Mouse (Mus musculus) fibroblast of lung, adult 2 months (primary cell): ENCODE data around the gene Swt1.
A peak's percentile ranks its signal among the peaks of the same experiment; 100 is the strongest.
"Not testable (repeated sequence)": the region's sequence is repeated elsewhere in the genome, so short reads cannot be mapped to it uniquely, and the experiment has no call there.

Experiments used
- DNase-seq: peaks from one replicate; pipeline ENCODE4 v3.0.0-alpha.2; 2011; ENCODE audit warnings: low read depth

Swt1 gene

DNA sequence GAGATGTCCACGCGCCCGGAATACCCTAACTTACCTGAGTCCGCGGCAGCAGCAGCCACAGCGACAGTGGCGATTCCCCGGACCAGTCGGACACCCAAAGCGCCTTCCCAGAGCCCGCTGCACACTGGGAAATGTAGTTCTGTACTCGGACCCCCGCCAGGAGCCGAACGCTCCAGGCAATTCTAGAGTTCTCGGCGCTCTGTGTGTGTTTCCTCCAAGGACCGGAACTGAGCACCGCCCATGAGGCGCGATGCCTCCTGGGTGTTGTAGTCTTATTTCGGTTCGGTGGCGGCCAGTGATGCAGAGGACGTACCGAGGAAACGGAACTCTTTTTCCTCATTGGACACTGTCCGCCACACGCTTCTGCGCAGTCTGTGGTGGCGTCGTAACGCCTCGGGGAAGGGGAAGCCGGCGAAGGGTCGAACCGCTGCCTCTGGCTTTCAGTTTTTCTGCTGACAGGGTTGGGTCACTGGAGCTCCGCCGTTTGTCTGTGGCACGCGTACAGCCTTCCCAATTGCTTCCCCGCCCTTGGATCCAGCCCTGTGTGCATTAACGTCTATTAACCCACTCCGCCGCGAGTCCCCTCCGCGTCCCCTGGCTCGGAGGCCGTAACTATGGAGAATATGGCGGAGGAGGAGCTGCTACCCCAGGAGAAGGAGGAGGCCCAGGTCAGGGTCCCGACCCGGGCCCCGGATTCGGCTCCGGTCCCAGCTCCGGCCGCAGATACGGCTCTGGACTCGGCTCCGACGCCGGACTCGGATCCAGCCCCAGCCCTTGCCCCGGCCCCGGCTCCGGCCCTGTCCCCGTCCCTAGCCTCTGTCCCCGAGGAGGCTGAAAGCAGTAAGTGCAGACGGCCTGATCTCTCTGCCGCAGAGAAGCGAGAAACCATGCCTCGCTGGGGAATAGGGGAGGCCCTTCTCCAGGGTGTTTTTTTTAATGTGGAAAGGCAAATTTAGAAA, at the start of gene Swt1, which contains the start of gene Trmt1l:
Gene Swt1 (minus strand): TSS at position 193 of the 959 bp plus-strand sequence.
Gene Trmt1l (plus strand): TSS at position 280 of the 959 bp plus-strand sequence.
- peak; percentile 99 for DNase-seq

DNA sequence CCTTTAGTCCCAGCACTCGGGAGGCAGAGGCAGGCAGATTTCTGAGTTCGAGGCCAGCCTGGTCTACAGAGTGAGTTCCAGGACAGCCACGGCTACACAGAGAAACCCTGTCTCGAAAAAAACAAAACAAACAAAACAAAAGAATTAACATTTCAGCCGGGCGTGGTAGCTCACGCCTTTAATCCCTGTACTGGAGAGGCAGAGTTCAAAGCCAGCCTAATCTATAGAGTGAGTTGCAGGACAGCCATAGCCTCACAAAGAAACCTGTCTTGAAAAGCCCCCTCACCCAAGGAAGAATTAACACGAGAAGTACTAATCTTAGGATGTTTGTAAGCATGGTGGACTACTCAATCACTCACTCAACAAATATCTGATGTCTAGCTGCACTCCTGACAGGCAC, 44.1 kb upstream of the Swt1 start:
- not testable (repeated sequence) for DNase-seq

DNA sequence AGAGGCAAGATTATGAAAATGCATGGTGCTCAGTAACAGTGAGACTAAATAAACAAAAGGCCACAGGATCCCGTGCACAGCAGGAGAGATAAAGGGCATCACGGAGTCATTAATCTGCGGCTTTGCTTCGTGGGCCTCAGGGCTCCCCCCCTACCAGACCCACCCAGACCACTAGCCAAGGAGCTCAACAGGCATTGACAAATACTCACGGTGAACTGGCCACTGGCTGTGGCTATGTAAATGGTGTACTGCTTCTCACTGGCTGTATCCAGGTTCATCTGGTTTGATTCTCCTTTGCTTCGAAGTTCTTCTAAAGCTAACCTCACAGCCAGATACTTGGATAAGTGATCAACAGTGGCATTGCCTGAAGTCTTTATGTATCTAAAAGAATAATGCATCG, 43.2 kb upstream of the Swt1 start:
- DNase-seq: no peak

DNA sequence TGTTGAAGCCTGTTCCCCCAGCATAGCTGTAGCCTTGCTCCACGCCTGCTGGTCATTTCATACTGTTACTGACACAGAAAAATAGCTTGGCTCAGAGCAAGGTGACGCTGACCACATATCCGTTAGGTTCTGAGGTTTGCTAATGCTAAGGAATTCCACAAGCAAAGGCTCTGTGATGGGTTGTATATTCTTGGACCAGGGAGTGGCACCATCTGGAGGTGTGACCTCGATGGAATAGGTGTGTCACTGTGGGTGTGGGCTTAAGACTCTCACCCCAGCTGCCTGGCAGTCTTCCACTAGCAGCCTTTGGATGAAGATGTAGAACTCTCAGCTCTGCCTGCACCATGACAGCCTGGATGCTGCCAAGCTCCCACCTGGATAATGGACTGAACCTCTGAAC, 38.3 kb upstream of the Swt1 start:
- peak; percentile 18 for DNase-seq

DNA sequence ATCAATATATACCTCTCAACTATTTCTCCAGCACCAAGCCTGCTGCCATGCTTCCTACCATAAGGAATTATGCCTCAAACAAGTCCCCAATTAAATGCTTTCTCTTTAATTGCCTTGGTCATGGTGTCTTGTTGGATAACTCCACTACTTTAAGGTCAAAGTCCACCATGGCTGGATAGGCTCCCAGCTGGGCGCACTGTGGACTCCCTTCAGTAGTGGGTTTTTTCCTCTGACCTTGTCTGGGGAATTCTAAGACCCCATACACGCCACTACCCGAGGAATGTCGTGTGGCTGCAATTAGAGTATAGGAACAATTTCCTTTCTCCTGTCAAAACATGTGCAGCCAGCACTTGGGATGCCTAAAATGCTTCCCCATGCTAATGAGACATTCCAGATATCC, 36.7 kb upstream of the Swt1 start:
- DNase-seq: no peak

DNA sequence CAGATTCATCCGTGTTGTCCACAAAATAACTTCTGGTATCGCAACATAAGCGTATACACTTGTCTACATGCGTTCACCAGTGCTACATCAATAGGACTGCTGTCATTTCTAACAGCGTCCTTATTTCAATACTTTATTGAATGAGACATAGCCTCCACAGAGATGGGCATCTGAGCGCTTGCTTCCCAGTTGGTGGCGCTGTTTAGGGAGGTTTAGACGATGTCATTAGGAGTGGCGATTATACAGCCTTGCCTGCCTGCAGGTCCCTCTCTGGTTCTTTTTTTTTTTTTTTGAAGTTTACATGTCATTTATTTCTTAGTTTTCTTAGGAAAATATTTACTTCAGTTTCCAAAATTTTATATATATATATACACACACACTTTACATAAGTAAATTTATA, 33.0 kb upstream of the Swt1 start:
- DNase-seq: no peak

DNA sequence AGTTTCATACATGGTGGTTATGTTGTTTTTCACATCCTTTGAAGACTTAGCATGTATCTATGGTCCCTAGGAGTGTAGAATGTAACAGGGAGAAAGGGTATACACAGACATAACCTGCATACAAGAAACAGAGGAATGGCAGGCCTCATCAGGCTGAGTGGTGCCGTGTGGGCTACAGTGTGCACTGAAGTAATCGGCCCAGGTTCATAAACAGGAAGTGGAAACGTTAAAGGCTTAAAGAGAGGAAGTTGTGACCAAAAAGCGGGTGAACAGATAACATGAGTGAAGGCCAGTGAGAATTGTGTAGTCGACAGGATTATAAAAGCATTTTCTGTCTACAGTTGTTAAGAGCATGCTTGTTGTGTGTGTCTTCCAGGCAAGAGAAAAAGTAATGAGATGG, 28.8 kb upstream of the Swt1 start:
- DNase-seq: no peak

DNA sequence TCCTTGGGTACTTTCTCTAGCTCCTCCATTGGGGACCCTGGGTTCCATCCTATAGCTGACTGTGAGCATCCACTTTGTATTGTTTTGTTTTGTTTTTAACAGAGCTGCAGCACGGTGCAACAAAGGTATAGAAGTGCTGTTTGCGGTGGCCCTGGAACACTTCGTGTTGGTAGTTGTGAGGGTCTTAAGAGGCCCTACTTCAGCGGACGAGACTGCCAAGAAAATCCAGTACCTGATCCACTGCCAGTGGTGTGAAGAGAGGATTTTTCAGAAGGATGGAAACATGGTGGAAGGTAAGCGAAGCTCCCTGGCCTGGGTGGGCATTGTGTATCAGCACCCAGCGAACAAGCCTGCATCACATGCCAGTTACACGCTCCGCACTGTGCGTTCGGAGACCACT, 23.7 kb upstream of the Swt1 start:
- no peak for DNase-seq

DNA sequence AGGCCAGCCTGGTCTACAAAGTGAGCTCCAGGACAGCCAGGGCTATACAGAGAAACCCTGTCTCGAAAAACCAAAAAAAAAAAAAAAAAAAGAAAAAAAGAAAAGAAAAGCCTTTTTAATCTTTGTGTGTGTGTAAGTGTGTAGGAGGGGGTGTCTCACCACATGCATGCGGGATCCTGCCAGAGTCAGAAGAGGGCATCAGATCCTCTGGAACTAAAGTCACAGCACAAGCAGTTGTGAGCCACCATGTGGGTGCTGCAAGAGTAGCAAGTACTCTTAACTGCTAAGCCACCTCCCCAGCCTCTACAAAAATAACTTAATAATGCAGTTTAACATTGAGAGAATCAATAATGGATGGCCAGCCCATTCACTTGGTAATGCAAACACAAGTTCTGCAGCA, 22.6 kb upstream of the Swt1 start:
- DNase-seq: no peak

DNA sequence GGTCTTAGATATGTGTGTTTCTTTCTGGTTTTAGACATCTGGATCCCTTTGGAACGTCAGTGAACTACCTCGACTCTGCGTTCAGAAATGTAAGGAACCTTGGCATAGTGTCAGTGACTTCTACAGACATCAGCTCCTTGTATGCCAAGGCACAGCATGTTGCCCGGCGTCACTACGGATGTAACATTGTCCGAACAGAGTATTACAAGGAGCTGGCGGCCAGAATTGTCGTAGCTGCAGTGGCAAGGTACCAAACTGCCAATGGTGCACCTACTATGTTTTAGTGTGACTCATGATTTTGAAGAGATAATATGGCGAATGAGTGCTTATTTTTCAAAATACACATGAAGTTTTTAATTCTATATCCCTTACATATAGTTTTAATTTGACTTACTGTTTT, 21.6 kb upstream of the Swt1 start:
- no peak for DNase-seq

DNA sequence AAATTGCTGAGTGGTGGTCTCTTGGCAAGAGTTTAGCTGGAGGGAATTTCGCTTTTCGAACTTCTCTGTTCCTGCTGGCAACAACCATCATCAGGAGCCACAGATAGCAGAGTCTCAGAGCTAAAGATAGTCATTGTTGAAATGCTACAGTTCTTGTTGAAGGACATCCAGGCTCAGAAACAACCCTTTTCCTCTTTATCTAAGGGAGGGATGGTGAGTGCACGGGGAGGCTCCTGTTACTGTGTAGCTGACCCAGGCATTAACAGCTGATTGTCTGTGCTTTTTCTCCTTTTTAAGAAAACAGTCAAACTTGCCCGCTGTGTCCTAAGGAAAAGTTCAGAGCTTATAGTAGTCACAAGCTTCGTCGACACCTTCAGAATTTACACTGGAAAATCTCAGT, 7.2 kb upstream of the Swt1 start:
- no peak for DNase-seq

DNA sequence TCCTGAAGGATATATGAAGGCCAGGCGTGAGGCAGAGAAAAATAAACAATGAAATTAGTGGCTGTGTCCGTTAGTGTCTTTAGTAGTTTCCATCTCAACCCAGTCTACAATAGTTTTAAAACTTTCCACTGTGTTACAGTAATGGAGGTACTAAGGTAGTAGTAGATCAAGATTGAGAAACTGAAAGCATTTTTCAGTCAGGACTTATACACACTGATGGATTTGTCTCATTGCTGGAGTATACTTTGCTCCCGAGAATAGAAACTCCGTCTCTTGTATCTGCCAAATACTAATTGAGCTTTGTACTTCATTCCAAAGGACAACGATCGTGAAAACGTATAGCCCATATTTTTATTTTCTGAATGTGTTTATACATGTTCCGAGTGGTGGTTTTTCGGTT, 1.1 kb upstream of the Swt1 start:
- DNase-seq: peak; percentile 5

DNA sequence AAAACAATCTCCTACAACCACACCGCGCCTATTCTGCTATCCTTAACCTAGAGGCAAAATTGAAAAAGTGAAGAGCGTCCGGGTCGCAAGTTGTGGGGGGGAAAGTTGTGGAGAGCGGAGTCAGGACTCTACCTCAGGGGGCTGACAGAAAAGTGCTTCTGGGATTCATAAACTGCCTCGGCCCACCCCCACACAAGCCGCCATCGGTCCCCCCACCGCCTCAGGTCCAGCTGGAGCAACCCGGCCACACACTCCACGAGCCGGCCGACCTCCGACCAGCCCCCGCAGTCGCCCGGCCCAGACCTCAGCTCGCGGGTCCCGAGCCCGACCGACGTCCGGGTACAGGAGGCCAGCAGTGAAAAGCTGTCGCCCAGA, 380 bp downstream of the Swt1 start:
- peak; percentile 6 for DNase-seq

DNA sequence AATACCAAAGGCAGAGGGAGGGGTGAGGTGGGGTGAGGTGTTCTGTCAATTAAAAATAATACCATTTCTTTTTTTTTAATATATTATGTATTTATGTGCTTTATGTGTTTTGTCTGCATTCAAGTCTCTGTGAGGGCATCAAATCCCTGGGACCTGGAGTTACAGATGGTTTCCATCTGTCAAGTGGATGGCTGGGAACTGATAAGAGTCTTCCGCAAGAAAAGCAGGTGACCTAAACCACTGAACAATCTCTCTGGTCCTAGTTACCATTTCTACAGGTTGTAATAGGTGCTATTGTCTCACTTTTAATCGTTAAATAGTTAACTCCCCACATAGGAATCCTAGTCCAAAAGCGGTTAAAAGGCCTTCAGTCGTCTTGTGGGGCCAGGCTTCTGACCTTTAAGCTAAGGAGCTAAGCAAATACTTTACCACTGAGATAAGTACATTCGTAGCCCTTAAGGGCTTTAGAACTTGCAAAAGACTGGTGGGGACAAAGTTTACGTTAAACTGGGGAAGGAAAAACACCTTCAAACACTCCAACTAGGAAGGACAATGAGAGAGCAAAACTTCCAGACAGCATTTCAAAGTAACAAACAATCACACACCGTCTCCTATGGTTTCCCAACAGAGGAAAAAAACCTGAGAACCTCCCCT, 1.2 kb downstream of the Swt1 start:
- DNase-seq: no peak

DNA sequence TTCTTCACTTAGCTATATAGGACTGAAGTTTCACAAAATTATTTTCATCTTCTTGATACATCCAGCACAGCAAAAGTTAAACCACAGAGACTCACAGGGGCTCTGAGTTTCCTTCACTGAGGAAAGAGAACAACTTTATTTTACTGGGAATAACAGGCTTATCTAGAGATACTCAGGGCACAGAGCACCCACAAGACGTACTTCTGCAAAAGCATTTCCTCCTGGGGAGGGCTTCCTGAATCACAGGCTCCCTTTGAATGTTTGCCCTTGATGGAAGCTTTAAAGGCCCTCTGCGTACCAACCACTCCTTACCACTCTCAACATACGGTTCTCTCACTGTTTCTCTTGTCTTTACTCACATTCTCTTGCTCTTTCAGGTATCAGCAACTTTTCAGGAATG, 6.1 kb downstream of the Swt1 start:
- no peak for DNase-seq

DNA sequence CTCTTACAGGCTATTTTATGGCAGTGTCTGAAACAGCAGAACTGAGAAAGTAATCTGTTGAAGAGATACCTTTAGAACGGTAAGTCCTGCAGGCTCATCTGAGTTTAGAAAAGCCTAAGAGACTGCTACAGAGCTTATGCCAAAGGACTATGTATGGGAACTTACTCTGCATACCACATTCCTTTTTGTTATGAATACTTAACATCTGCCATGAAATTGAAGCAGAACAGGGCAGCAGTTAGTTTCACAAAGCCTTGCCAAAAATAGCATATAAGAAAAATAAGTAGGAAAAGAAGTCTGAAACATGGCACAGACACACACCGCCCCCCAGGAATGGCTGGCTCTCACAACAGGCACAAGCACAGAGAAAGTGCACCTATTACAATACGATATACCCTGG, 18.4 kb downstream of the Swt1 start:
- DNase-seq: no peak

DNA sequence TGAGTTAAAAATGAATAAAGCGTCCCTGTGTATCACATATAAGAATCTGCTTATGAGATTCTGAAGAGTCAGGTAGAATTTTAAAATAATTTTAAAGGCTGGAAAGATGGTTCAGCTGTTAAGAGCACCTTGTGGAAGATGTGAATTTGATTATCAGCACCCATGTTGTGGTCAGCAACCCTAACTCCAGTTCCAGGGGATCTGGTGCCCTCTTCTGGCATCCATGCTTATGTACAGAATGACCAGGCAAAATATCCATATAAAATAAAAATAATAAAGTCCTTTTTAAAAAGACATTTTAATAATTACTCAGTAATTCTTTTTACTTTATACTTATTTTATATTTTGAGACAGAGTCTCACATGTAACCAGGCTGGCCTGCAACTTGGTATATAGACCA, 38.2 kb downstream of the Swt1 start:
- peak; percentile 17 for DNase-seq

DNA sequence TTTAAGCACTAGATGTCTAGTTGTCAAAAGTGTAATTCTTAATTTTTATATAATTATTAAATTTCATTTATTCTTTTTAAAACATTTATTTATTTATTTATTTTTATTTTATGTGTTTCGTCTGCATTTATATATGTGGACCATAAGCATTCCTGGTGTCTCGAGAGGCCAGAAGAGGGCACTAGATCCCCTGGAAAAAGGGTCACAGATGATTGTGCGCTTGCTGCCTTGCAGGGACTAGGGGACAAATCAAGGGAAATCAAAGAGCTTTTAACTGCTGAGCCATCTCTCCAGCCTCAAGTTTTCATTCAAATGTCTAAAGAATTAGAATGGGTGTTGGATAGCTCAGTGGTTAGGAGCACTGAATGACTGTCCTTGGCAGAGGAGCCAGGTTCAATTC, 50.9 kb downstream of the Swt1 start:
- no peak for DNase-seq

DNA sequence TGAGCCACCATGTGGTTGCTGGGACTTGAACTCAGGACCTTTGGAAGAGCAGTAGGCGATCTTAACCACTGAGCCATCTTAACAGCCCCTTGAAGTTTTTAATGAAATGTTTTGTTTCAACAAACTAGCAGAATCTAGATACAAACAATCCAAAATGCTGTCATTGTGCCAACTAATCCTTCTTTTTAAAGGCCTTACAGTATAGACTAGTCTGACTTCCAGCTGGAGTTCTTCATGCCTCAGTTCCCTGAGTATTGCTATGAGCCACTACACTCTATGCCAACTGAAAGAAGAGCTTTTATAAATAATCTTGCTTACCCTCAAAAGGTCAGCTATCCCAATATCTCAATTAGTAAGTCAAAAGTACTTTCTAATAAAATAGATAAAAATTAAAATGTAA, 55.4 kb downstream of the Swt1 start:
- no peak for DNase-seq

DNA sequence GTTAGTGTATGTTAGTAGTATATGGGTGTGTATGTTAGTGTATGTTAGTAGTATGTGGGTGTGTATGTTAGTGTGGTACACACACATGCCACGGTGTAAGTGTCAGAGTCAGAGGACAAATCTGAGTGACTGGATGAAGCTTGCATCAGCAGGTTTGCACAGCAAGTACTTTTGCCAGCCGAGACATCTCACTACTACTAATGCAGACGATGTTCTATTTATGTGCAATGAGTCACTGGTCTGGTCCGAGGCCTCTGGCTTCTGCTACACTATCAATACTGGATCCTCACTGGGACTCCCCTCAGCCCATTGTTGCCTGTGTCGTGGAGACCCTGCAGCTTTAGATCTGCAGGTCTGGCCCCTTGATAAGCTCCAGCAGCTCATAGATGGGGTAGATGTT, 56.7 kb downstream of the Swt1 start:
- DNase-seq: no peak

DNA sequence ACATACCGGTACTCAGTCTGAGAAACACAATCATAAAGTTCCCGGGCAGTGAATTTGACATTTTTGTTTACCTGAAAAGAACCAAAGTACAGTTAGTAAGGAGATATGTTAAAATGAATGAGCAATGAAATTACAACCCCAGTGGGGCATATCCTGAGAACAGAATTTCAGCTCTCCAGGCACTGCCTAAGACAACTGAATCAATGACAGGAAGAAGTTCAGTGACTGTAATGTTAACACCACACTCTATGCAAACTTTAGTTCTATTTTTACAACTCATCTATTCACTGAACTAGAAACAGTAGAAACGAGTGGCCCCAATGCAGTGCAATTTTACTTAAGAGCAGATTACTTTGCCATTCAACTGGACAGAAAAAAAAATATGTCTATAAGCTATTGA, 57.7 kb downstream of the Swt1 start:
- no peak for DNase-seq

DNA sequence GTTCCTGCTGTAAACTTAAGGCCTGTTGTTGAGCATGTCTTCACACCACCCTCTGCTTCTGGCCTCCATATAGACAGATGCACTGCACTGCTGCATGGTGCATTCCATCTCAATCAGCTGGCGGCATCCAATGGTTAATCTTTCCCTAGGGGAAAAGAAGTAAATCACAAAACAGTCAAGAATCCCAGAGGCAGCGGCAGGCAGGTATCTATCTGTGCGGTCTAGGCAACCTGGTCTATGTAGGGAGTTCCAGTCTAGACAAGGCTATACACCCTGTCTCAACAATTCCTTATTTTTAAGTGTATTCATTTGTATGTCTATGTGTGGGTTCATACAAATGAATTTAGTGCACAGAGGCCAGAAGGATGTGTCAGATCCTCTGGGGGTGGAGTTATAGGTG, 59.8 kb downstream of the Swt1 start:
- DNase-seq: no peak

DNA sequence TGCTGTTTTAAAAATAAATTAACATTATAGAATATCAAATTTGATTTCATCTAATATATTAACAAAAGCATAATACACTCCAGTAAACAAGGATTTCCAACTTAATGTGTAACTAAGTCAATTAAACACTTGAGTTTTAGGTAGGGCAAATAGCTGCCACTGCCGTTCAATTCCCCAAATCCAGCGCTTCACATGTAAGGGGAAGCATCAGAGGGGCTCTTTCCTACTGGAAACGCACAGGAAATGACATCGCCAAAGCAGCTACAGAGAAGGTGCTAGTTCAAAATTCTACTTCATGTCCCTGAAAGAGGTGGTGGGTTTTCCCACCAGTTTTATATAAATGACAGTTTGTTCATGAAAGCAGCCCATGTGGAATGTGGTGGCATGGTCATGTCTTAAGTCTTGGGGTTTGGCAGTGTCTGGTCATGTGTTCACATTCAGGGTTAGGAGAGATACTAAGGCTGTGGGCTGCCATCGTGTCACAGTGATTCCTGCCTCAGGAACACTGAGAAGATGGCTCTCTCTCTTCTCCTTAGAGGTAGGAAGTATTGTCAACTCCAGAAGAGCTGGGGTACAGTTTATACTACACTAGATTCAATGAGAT, 60.4 kb downstream of the Swt1 start:
- no peak for DNase-seq
